Mouse (Mus musculus) gastrocnemius, postnatal 25 days (tissue): ENCODE results near the gene Ptpn4. TPM values are rescaled to one million over a fixed set of nuclear protein-coding genes. Genes with fewer than 3 reads are reported as not detected.

Source experiments
- DNase-seq: peaks from one replicate; pipeline ENCODE4 v3.0.0; 2022
- long read RNA-seq, 2 experiments: library from polyadenylated mRNA; stranded (forward); transcript quantifications; one replicate each; pipeline ENCODE4 v2.0.0; 2021
- total RNA-seq, 2 experiments: library from RNA; stranded (reverse); gene quantifications; 1 replicate in 1 of 2; 2 replicates in 1 of 2; pipeline ENCODE4 v1.2.3; 2021

The Ptpn4 gene
- 10 to 100 TPM; 21.2 to 42.4 TPM for total RNA-seq
- long read RNA-seq, experiment 1, full-length matches to known transcripts: 1 of 2 reads
- long read RNA-seq, experiment 1, partial matches to known transcripts: 0 of 2 reads
- long read RNA-seq, experiment 1, other reads (novel, unspliced or antisense): 1 of 2 reads
- long read RNA-seq, experiment 2, partial matches to known transcripts: 0 of 4 reads
- long read RNA-seq, experiment 2, other reads (novel, unspliced or antisense): 4 of 4 reads

DNA sequence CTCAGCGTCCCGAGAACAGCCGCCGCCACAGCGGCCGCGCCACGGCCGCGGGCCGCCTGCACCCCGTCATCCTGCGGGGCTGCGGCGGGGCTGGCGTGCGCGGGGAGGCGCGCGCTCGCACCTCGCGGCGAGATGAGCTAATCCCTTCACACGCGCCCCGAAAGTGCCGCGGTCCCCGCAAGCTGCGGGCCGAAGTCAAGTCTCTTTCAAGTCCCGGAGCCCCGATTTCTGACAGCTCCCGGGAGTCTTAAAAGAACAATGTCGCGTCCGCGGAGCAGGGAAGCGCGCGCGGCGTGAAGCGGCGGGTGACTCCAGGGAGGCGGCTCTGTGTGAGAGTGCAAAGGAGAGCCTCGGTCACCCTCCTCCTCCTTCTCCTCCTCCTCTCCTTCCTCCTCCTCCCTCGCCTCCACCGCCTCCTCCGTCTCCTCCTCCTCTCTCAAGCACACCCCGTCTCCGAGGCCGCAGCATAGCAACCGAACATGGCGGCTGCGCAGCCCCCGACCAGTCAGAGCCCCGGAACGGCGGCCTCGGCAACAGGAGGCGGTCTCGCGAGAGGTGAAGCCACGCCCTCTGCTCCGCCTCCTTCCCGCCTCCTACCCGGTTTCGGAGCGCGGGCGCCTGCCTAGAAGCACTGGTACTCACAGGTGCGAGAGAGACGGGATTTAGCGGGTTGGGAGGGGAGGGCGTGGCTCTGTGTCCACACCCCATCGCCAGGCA lies at the start of gene Ptpn4:
TSS of gene Ptpn4 (minus strand) at position 579 of the 717 bp plus-strand sequence.
- DNase-seq: peak; percentile 98

DNA sequence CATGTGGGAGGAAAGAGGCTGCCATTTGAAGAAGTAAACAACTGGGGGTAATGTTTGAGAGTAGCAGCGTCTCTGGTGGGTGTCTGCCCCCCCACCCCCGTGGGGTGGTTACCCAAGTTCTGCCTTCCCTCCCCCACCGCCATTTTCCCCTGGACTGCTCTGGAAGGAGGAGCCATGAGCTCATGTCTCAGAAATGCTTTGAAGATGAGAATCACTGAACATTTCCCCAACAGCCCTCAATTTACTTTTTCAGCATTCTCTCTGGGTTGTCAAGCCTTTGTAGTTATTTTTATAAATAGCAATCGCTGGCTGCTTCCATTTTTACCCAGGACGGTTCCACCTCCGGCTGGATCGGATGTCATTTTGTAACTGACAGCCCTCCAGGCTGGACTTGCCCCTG lies 48.9 kb upstream of the Ptpn4 start:
- no peak for DNase-seq

GRCm38 (mm10) chr1:119884272-119884671 lies 46.9 kb upstream of the Ptpn4 start:
- no peak for DNase-seq

DNA sequence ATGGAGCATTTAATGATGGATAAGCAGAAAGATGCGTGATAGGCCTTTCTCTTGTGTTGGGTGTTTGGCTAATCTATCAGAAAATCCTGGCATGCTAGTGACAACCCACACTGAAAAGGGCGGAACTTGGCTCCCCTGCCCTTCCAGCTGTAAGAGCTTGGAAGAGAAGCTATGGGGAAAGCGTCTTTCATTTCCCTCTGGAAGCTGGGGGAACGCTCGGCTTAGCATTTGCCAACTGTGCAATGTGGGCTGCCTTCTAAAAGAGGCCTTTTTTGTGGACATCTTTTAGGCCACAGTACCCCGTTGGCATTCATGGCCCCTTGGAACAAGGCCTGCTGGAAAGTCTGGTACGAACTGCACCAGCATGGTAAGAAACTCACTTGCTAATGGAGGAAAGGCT lies 41.5 kb upstream of the Ptpn4 start:
- peak; percentile 44 for DNase-seq

DNA sequence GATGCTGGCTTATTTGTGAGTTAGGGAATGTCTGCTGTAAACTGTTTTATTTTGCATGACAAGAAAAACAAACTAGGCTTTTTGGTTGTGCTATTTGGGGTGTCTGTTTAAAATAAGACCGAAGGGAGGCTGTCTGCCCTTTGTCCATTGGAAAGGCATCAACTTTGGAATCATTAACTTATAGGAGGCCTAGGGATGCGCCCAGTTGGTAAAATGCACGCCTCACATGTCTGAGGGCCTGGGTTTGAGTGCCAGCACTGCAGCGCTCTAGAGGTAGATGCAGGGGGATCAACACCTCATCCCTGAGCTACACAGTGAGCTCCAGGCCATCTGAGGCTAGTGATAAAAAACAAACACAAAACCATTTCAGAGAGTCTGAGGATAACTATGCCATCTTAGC lies 40.1 kb upstream of the Ptpn4 start:
- DNase-seq: no peak

GRCm38 (mm10) chr1:119868395-119869161 lies 31.2 kb upstream of the Ptpn4 start:
- DNase-seq: no peak

- DNase-seq: no peak
Measured at GRCm38 (mm10) chr1:119867300-119867699, 29.9 kb upstream of the Ptpn4 start.

DNA sequence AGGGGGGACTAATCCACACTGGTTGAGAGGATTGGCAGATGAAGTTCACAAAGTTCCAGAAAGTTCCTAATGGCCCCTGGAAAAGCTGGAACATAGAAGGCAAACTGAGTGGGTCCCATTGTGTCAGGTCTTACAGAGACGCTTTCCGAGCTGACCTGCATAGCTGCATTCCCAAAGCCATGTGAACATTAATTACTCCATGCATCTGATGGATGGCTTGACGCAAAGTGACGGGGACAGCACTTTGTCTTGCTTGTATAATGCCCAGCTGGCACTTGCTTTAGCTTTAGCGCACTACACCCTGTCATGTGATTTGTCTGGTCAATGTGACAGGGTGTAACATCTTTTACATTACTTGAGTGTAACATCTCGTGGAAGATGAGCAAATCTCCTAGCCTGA lies 27.9 kb upstream of the Ptpn4 start:
- DNase-seq: no peak

DNA sequence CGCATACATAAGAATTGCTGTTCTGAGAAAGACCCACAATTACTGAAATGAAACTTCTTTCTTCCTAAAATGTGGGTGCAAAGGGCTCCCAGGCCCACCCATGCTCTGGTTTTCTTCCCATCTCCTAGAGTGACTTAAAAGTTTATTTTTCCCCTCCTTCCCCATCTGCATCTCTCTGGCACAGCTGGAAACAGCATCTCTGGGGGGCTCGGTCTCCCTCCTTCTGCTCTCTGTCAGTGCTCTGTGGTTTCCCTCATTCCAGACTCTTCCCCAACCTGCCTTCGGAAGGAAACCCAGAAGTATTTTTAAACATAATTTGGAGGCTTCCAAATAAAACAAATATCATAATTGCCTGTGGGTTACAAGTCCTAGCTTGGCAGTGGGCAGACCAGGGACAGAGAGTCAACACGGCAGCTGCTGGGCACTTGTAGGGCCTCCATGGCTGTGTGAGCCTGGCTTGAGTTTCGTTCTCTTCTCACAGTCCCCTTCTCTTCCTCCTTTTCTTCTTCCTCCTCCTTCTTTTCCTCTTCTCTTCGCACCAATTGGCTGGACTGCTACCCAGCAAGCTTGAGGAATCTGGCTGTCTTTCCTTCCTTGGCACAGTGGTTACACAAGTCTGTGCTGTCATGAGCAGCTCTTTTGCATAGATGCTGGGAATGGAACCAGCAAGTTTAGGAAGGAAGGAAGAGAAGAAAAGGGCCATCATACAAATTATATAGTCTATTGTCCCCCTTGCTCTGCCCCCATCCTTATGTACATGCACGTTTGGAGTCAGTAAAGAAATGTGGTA lies 26.3 kb upstream of the Ptpn4 start:
- DNase-seq: no peak

- DNase-seq: no peak
Measured at GRCm38 (mm10) chr1:119859566-119859965, 22.2 kb upstream of the Ptpn4 start.

GRCm38 (mm10) chr1:119852980-119853379 lies 15.6 kb upstream of the Ptpn4 start:
- no peak for DNase-seq

- no peak for DNase-seq
Measured at GRCm38 (mm10) chr1:119852339-119852738, 14.9 kb upstream of the Ptpn4 start.

DNA sequence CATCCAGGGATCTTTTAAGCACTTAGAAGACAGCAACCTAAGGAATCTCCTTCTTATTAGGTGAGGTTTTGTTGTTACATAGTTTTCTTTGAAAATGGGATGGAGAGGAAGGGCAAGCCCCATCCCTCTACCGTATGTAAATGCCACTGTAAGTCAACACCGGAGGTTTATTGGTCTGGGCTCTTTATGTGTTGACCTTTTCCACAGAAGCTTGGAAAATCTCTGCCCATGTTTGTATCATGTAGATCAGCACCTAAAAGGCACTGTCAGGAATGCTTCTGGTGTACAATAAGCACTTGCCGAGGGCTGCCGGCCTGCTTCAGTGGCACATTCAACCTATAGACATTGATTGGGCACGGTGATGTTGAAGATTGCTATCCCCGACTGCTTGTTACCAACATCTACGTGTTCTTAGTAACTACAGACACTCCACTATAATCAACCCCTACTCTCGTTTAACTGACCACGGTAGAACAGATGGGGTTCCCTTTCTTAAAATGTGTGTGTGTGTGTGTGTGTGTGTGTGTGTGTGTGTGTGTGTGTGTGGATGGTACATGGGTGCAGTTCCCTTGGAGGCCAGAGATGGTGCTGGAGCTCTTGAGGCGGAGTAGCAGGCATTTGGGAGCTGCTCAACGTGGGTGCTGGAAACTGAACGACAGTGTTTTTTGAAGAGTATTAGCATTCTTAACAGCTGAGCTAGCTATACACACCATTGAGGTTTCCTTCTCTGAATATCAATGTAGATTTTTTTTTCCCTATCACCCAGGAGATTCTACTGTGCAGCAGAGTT lies 11.9 kb upstream of the Ptpn4 start:
- DNase-seq: no peak

DNA sequence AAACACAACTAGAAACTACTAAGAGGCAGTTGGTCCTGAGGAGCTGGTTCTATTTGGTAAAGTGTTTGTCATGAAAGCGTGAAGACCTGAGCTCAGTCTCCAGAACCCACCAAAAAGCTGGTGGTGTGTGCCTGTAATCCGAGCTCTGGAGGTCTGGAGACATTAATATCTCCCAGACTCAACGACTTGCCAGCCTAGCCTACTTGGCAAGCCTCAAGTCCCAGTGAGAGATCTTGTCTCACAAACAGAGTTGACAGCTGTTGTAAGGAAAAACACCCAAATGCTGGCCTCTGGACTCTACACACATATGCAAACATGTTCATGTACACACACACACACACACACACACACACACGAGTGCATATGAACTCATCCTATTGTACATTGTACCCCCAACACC lies 7.9 kb upstream of the Ptpn4 start:
- no peak for DNase-seq

DNA sequence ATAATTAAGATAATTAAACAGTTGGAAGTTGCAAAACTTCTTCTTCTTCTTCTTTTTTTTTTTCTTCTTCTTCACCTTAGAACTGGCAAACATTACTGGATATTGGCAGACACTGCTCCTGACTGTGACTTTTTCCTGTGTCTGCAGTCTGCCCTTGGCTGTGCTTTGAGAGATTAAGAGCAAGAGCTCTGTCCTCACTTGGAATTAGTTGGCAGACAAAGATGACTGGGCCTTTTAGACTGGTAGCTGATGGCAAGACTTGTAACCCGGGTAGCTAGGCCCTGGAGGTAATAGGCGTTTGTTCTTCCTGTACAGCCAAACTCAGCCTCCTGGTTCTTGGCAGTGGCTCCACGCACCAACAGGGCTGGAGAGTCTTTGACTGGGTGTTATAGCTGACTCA lies 5.7 kb upstream of the Ptpn4 start:
- DNase-seq: no peak

DNA sequence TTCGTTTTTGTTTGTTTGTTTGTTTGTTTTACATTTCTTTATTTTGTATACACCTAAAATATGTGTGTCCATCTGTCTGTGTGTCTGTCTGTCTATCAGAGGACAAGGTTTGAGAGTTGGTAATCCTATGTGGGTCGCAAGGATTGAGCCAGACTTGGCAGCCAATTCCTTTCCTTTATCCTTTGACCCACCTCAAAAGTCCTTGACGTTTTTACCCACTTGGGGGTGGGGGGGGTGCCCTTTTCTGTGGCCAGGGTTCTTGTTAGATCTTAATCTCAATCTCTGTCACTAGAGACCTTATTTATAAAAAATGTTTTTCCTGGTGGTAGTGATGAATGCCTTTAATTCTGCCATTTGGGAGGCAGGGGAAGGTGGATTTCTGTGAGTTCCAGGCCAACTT lies 828 bp upstream of the Ptpn4 start:
- DNase-seq: no peak

DNA sequence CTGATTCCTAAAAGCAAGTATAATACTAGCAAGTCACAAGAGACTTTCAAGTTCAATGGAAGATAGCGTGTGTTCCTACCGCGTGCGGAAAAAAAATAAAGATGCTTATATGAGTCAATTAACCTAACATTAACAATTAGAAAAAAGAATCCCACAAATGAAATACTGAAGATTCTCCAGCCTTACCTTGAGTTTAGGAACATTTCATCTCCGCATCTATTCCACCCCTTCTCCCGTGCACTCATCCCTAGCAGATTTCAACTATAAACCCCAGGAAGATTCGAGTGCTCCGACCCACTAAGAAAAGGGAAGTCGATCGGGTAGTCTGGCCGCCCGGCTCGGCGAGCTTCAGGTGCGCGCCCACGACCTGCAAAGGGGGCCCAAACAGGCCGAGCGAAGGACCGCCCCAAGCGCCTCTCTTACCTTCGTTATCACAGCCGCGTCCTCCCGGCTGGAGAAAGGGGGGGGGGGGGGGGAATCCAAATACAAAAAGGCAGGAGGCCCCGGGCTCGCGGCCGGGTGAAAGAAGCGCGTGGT lies 866 bp downstream of the Ptpn4 start:
- DNase-seq: no peak

DNA sequence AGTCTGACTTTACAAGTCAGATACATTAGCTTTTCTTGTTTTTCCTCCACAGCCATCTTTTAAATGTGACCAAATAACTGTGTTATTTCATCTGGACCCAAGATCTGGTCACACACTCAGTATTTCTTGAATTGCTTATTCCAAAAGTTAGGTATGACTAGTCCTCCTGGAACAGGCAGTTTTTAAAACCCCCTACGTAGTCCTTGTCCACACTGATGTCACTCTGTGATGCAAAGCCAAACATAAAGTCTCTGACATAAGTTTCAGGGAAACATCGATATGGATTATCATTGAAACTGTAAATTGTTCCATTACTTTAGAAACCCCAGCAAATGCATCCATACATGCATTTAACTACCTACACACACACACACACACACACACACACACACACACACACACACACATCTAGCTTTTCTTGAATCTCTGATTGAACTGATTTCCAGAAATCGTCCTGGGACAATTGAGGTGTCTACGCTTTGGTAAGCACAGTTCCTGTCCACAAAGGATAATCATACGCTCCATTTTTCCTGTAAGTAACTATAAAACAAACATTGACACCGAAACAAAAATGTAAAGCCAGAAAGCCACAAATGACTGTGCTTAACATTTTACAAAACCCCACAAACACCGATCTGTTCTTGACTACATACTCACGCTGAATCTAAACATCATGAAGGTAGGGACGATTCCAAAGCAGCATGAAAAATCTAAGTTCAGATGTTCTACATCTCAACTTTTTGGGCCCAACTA lies 1.5 kb downstream of the Ptpn4 start:
- DNase-seq: no peak

GRCm38 (mm10) chr1:119828160-119828559 lies 9.3 kb downstream of the Ptpn4 start:
- DNase-seq: no peak

- DNase-seq: no peak
Measured at GRCm38 (mm10) chr1:119818704-119819103, 18.7 kb downstream of the Ptpn4 start.

- no peak for DNase-seq
Measured at GRCm38 (mm10) chr1:119807707-119808106, 29.7 kb downstream of the Ptpn4 start.
